Mouse (Mus musculus): ENCODE data around the gene Hyal1. TPM values are rescaled to one million over a fixed set of nuclear protein-coding genes. Genes with fewer than 3 reads are reported as not detected.

Hyal1 gene
- polyA plus RNA-seq, 1 experiment from 2014 or later, result 8.4 TPM

DNA sequence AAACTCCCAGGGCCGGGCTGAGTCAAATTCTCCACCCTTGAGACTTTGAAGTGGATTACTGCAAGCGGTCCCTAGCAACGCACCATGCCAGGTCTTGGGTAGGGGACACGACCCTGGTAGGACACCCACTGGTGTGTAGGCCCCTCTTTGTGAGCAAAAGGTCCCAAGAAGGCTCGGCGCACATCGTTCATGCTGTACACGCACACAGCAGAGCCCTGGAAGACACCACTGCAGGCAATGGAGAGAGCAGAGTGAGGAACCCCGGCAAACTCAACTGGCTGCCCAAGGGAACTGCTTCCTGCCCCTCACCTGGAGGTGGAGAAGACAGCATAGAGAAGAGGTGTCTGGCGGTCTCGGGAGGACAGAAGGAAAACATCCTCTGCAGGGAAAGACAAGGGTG lies 24.5 kb downstream of the Hyal1 start:
- WGBS, result 89% methylated on average over 11 of the region's 11 CpGs
- Histone ChIP-seq H3K9ac (no peak overlapping the region), H3K36me3 (no peaks in the 10 kb centered on the region), H3K4me3 (no peak overlapping the region), H3K4me2 (no peak overlapping the region), H3K4me1 (replicated peaks) (peaks cover 11% of the 10 kb centered on the region), H3K9me3 (no peaks in the 10 kb centered on the region), H3K27me3 (no peaks in the 10 kb centered on the region), H3K27ac (replicated peaks) (no peak overlapping the region)
- ATAC-seq (ENCODE audit: low FRiP score, low read depth), result no peak

DNA sequence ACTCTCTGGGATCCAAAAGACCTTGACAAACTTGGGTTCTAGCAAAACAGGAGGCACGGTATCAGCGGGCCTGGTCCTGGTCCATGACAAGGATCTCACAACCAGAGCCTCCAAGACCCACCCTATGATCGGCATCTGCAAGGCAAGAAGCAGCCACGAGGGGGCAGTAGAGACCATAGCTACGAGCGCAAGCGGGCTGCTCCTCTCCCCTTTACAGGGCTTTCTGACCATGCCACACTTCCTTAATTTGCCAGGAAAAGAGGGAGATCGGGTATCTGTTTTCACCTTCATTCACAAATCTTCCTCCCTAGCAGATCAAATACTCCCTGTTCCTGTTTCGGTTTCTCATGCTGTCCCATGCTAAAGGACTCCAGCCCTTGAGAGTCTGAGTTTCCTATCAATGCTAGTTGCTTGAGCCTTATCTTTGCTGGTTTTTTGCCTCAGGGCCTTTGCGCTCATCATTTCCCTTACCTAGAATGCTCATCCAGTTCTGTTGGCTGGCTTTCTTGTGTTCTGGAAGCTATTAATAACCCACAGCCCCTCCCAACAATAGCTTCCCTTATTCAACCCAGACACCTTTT lies 25.4 kb downstream of the Hyal1 start:
- no peaks in the 10 kb centered on the region for H3K27me3 ChIP-seq
- H3K36me3 ChIP-seq, result no peaks in the 10 kb centered on the region
- H3K4me1 ChIP-seq (replicated peaks), result peaks cover 11% of the 10 kb centered on the region
- H3K4me3 ChIP-seq, result no peak overlapping the region
- ATAC-seq (ENCODE audit: low FRiP score, low read depth), result peak; percentile 68; the same call in 1 of the 2 replicates
- H3K4me2 ChIP-seq, result no peak overlapping the region
- WGBS, result 11% methylated on average over 10 of the region's 10 CpGs
- no peaks in the 10 kb centered on the region for H3K9me3 ChIP-seq
- H3K9ac ChIP-seq, result no peak overlapping the region
- H3K27ac ChIP-seq (replicated peaks), result 0 out of 2 replicates have a peak overlapping the region, but pooled peaks have one; percentile 12

DNA sequence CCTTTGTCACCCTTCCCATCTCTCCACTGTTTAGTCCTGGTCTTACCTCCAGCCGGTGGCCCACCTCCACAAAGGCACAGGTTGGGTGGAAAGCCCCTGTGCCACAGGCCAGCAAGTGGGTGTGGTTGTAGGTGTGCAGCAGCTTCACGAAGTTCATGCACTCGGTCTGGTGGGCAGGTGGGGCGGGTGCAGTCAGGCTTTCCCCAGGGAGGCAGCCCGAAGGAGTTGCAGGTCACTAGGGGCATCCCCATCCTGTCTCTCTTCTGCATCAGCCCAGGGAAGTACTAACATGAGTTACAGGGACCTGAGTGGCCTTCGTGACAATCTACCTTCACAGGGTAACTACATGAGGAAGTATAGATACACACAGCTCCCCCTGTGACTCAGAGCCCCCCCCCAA lies 26.5 kb downstream of the Hyal1 start:
- no peaks in the 10 kb centered on the region for H3K36me3 ChIP-seq
- H3K9ac ChIP-seq, result no peak overlapping the region
- H3K27me3 ChIP-seq, result no peaks in the 10 kb centered on the region
- ATAC-seq (ENCODE audit: low FRiP score, low read depth), result no peak
- H3K4me1 ChIP-seq (replicated peaks), result peaks cover 19% of the 10 kb centered on the region
- no peak overlapping the region for H3K4me3 ChIP-seq
- H3K9me3 ChIP-seq, result no peaks in the 10 kb centered on the region
- H3K27ac ChIP-seq (replicated peaks), result no peak overlapping the region
- 85% methylated on average over 6 of the region's 6 CpGs for whole genome bisulfite sequencing
- H3K4me2 ChIP-seq, result no peak overlapping the region

DNA sequence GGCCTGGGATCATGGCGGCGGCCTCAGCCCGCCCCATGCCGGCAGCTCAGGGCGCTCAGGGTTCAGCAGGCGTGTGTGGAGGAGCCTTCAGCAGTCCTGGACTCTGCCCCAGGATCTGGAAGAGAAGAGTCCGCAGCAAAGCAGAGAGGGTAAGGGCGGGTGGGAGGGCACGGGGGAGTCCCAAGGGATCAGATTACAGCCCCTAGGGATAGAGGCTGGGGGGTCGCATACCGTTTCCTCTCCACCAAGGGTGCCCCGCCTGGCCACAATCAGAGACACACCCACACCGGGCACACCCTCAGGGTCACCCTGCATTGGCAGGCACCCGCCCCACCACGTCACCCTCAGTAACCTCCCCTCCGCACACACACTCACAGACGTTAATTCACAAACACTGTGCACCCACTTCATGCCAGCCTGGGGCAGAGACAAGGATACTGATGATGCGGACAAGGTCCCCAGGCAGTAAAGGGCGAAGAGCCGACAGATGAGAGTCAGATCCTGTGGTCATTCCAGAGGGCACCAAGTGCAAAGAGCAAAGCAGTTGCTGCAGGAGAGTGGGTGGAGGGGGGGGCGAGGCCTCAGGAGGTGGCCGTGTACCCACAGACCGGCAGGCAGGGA lies 28.4 kb downstream of the Hyal1 start:
- Histone ChIP-seq H3K4me1 (replicated peaks) (peaks cover 19% of the 10 kb centered on the region), H3K9ac (no peak overlapping the region)

DNA sequence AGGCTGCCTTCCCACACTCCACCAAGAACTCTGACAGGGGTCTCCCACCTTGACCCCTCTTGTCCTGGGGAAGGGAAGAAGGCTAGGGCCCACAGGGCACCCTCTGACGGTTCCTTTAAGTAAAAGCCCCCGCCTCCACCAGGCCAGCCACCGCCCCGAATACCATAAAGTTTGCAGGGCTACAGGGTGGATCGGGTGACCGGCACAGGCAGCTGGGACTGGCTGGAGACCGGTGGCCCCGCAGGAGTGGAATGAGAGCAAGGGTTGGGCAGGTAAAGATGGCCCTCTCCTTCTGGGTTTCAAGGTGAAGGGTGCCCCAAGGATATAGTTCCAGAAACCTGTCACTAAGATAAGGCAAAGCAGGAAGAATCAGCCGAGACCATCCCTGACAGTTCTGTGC lies 29.9 kb downstream of the Hyal1 start:
- H3K4me2 ChIP-seq, result 0 out of 2 replicates have a peak overlapping the region, but pooled peaks have one; percentile 6
- no peaks in the 10 kb centered on the region for H3K9me3 ChIP-seq
- H3K9ac ChIP-seq, result no peak overlapping the region
- no peaks in the 10 kb centered on the region for H3K27me3 ChIP-seq
- no peak overlapping the region for H3K4me3 ChIP-seq
- H3K4me1 ChIP-seq (replicated peaks), result peaks cover 23% of the 10 kb centered on the region
- no peak for ATAC-seq (ENCODE audit: low FRiP score, low read depth)
- no peaks in the 10 kb centered on the region for H3K36me3 ChIP-seq
- no peak overlapping the region for H3K27ac ChIP-seq (replicated peaks)
- 24% methylated on average over 9 of the region's 9 CpGs for WGBS

More for the DNA sequence above, 28.4 kb downstream of the Hyal1 start:
- Histone ChIP-seq H3K9me3 (no peaks in the 10 kb centered on the region), H3K36me3 (no peaks in the 10 kb centered on the region), H3K27ac (replicated peaks) (no peak overlapping the region), H3K4me2 (0 out of 2 replicates have a peak overlapping the region, but pooled peaks have one; percentile 18), H3K4me3 (no peak overlapping the region), H3K27me3 (no peaks in the 10 kb centered on the region)
- no peak for ATAC-seq (ENCODE audit: low FRiP score, low read depth)
- WGBS, result 36% methylated on average over 23 of the region's 23 CpGs

DNA sequence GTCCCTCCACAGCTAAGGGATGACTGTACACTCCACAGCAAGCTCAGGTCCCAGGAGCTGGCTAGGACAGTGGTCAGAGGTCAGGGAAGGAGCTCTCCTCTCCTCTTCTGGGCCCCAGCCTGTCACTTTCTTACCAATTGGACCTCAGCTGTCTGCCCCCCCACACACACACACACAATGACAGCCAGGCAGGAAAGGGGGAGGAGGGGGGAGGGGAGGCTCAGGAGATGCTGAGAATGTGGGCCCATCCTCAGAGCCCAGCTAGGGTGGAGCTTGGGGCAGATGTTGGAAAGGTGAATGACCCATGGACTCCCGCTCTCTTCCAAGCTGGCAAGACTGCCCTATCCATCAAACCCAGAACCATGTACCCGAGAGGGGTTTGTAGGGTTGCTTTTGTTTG lies 30.3 kb downstream of the Hyal1 start:
- Histone ChIP-seq H3K27me3 (no peaks in the 10 kb centered on the region), H3K4me3 (no peak overlapping the region), H3K9me3 (no peaks in the 10 kb centered on the region), H3K4me1 (replicated peaks) (peaks cover 28% of the 10 kb centered on the region), H3K36me3 (no peaks in the 10 kb centered on the region), H3K4me2 (0 out of 2 replicates have a peak overlapping the region, but pooled peaks have one; percentile 6), H3K9ac (no peak overlapping the region), H3K27ac (replicated peaks) (no peak overlapping the region)
- ATAC-seq (ENCODE audit: low FRiP score, low read depth), result no peak
- 59% methylated on average over 2 of the region's 2 CpGs for WGBS

DNA sequence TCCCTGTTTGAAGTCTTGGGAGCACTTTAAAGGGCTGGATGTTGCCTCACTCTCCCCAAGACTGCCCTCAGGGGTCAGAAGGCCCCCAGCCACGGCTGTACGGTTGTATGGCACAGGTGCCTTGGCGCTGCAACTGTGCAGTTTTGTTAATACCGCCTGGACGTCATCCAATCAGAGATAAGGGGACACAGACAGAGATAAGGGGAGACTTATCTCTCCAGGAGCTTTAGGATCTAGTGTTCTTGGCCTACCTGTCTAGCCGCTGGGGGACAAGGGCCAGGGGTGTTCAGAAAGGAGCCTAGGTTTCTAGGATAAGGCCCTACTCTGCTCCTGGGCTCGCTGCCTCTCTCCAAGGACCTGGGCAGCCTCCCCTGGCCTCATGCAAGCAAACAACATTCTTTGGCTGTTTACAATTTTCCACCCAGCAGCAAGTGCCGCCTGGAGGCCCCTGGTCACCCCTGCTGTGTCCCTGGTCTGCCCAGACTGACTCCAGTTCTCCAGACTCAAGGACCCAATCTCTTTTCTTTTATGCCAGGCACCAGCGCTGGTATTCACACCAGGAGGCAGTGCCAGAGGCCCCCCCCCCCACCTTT lies 31.0 kb downstream of the Hyal1 start:
- no peak for ATAC-seq (ENCODE audit: low FRiP score, low read depth)

DNA sequence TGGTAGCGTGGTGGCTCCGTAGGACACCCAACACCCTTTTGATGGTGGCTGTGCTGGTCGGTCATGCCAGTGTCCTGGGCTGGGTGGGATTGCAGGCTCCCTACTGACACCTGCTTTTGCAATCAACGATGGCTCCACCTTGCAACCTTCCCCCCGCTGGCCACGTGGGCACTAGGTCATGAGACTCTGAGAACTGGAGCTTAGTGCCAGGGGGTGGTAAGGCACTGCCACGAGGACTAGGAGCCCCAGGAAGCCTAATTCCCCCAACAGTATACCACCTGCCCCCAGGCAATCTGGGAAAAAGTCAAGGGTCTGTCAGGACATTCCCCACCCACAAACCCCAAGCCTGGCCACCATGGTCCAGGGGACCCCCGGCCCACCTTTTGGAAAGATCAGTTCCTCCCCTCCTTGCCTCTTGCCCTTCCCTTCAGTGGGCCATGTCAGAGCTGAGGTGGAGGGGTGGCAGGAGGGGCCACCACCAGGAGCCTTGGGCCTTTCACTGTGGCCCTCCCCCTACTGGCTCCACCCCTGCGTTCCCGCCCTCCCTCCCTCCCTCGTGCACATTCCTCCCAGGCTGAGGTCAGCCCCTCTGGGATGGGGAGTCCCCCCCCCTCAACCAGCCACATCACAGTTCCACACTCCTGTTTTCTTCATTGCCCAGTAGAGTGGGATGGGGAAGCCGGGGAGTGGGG lies 32.2 kb downstream of the Hyal1 start, which contains the start of gene Sema3b:
Gene Sema3b, minus strand, starts transcription at position 489 of the 692 bp plus-strand sequence.
- Histone ChIP-seq H3K36me3 (peaks cover 1% of the 10 kb centered on the region; the same call in 1 of the 2 replicates), H3K27ac (replicated peaks) (no peak within 1 kb of the TSS), H3K4me2 (no peak within 1 kb of the TSS), H3K9ac (no peak within 1 kb of the TSS), H3K9me3 (no peaks in the 10 kb centered on the region), H3K4me1 (replicated peaks) (peaks cover 34% of the 10 kb centered on the region), H3K4me3 (no peak within 1 kb of the TSS), H3K27me3 (no peaks in the 10 kb centered on the region)
- 42% methylated on average over 12 of the region's 12 CpGs for WGBS
- no peak for ATAC-seq (ENCODE audit: low FRiP score, low read depth)

More for the DNA sequence above, 31.0 kb downstream of the Hyal1 start:
- 57% methylated on average over 9 of the region's 9 CpGs for WGBS
- Histone ChIP-seq H3K4me3 (no peak overlapping the region), H3K27me3 (no peaks in the 10 kb centered on the region), H3K4me1 (replicated peaks) (peaks cover 29% of the 10 kb centered on the region), H3K27ac (replicated peaks) (no peak overlapping the region), H3K4me2 (no peak overlapping the region), H3K36me3 (no peaks in the 10 kb centered on the region), H3K9me3 (no peaks in the 10 kb centered on the region), H3K9ac (no peak overlapping the region)

DNA sequence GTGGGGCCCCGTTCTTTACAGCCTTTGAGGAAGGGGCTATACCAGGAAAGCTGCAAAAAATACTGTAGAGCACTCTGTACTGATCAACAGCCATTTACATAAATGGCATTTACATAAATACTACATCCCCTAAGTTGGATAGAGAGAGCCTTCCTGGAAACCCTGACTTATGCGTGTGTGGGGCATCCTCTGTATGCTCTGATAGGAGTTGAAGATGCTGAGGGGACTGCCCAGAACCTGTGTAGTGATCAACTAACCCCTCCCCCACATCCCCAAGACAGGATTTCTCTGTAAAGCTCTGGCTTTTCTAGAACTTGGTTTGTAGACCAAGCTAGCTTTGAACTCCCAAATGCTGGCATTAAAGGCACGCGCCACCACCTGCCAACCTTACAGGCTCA lies 32.7 kb downstream of the Hyal1 start:
- Histone ChIP-seq H3K9ac (no peak overlapping the region), H3K4me2 (no peak overlapping the region), H3K27me3 (no peaks in the 10 kb centered on the region), H3K27ac (replicated peaks) (no peak overlapping the region), H3K4me1 (replicated peaks) (peaks cover 32% of the 10 kb centered on the region), H3K36me3 (peaks cover 6% of the 10 kb centered on the region; the same call in 1 of the 2 replicates), H3K4me3 (no peak overlapping the region), H3K9me3 (no peaks in the 10 kb centered on the region)
- 67% methylated on average over 4 of the region's 4 CpGs for WGBS
- ATAC-seq (ENCODE audit: low FRiP score, low read depth), result no peak

DNA sequence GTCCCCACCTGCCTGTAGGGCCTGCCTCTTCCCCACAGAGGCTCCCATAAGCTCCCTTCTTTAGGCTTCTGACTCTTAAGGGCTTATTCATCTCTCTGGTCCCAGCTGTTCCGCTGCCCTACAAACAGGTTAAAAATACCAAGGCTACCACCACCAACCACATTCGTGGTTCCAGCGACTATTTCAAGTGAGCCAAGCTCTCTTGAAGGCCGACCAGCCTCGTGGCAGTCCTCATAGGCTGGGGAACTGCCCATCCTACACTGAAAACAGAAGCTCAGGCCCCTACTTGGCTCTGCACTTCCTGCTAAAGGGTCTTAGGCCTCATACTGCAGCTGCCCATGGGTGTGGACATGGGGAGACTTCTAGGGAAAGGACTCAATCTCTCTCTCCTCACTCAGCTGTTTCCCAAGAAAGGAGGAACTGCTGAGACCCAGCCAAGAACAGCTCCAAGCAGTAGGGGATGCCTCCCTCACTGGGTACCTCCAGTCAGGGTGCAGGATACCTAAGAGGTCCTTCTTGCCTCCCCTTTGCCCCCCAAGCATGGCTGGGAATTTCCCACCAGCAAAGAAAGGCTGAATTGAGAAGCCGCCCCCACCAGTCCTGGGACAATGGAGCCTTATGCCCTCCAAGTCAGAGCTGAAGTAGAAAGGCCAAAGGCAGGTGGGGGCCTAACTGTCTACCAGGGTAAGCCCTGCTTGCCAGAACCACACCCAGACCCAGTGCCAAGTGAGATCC lies 34.9 kb downstream of the Hyal1 start:
- ATAC-seq (ENCODE audit: low FRiP score, low read depth), result no peak; the same call in 1 of the 2 replicates
- Histone ChIP-seq H3K9ac (peak overlapping the region; percentile 54), H3K4me3 (peak overlapping the region; percentile 32), H3K27ac (replicated peaks) (peak overlapping the region; percentile 94), H3K4me1 (replicated peaks) (peaks cover 27% of the 10 kb centered on the region), H3K4me2 (peak overlapping the region; percentile 66), H3K27me3 (no peaks in the 10 kb centered on the region), H3K36me3 (peaks cover 24% of the 10 kb centered on the region), H3K9me3 (no peaks in the 10 kb centered on the region)
- 69% methylated on average over 6 of the region's 6 CpGs for WGBS

DNA sequence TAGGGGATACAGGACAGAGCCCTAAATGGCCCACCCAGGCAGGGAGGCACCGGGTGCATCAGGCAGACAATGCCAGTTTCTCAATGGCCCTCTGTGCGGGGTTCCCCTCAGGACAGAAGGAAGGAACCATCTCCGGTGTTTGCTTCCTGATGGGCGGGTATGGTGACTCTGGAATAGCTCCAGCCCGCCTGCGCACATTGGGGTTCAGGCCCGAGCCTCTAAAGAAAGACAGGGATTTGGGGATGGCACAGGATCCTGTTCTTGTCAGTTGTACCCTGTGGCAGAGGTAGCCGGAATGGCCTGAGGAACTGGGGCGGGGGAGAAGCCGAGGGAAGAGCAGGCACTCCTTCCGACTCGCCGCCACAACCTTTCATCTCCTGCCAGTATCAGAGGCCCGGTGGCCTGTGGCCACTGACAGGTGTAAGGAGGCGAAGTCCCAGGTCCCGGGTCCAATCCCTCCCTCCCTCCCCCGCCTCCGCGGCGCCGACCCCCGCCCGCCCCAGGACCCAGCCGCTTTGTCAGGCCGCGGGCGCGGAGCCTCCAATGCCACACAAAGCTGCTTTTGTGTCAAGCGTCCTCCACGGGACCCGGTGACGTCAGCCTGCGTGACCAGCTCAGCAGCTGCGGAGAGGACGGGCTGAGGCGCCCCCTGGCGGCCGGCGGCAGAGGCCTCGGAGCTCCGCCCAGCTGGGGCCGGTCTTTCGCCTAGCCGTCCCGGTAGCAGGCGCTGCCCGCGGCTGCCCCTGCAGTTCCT lies 35.6 kb downstream of the Hyal1 start:
- Histone ChIP-seq H3K9ac (peak overlapping the region; percentile 54), H3K4me1 (replicated peaks) (peaks cover 27% of the 10 kb centered on the region), H3K27me3 (no peaks in the 10 kb centered on the region), H3K36me3 (peaks cover 28% of the 10 kb centered on the region), H3K9me3 (no peaks in the 10 kb centered on the region), H3K4me3 (peak overlapping the region; percentile 32), H3K27ac (replicated peaks) (peak overlapping the region; percentile 94), H3K4me2 (peak overlapping the region; percentile 66)
- WGBS, result 2% methylated on average over 34 of the region's 48 CpGs
- ATAC-seq (ENCODE audit: low FRiP score, low read depth), result peak; percentile 95

All from hindbrain, embryonic 15.5 days (tissue).